Mouse (Mus musculus): ENCODE measurements around the gene Peg10. TPM values are rescaled to one million over a fixed set of nuclear protein-coding genes. Genes with fewer than 3 reads are reported as not detected.
A peak's percentile ranks its signal among the peaks of the same experiment; 100 is the strongest.
"Not testable (repeated sequence)": the region's sequence is repeated elsewhere in the genome, so short reads cannot be mapped to it uniquely, and the experiment has no call there.

The Peg10 gene
- polyA plus RNA-seq, 1 experiment from 2014 or later, result 22.3 TPM

DNA sequence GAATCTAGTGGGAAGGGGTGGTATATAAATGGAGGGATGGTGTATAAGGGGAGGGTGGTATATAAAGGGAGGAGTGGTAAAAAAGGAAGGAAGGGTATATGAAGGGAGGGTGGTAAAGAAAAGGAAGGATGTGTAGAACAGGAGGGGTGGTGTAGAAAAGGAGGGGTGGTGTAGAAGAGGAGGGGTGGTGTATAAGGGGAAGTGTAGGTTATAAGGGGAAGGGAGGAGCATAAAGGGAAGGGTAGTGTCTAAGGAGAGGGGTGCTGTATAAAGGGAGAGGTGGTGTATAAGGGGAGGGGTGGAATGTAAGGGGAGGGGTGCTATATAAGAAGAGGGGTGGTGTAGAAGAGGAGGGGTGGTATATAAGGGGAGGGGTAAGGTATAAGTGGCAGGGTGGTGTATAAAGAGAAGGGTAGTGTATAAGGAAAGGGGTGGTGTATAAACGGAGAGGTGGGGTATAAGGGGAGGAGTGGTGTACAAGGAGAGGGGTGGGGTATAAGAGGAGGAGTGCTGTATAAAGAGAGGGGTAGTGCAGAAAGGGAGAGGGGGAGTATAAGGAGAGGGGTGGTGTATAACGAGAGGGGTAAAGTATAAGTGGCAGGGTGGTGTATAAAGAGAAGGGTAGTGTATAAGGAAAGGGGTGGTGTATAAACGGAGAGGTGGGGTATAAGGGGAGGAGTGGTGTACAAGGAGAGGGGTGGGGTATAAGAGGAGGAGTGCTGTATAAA, 14.5 kb downstream of the Peg10 start:
- not testable (repeated sequence) for H3K27ac ChIP-seq (replicated peaks; ENCODE audit: low read depth, low read length); H3K27me3 ChIP-seq (replicated peaks; ENCODE audit: control insufficient read depth, insufficient read depth, low read length); H3K4me3 ChIP-seq (ENCODE audit: low read depth, low read length); H3K9me3 ChIP-seq (ENCODE audit: control insufficient read depth, low read length); DNase-seq (ENCODE audit: low spot score); H3K4me2 ChIP-seq (ENCODE audit: low read depth, low read length); H3K9ac ChIP-seq (ENCODE audit: low read depth, low read length); H3K36me3 ChIP-seq (ENCODE audit: control insufficient read depth, insufficient read depth, low read length); H3K4me1 ChIP-seq (ENCODE audit: control insufficient read depth, insufficient read depth, low read length)
- 35% methylated on average over 3 of the region's 3 CpGs for WGBS
- peak; percentile 38; the same call in 1 of the 2 replicates for ATAC-seq (ENCODE audit: low read depth)

DNA sequence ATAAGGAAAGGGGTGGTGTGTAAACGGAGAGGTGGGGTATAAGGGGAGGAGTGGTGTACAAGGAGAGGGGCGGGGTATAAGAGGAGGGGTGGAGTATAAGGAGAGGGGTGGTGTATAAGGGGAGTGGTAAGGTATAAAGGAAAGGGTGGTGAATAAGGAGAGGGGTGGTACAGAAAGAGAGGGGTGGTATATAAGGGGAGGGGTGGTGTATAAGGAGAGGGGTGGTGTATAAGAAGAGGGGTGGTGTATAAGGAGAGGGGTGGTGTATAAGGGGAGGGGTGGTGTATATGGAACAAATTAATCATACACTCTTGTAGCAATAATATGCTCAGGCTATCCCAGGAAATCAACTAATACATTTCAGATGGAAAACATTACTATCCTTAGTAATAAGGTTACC, 15.1 kb downstream of the Peg10 start:
- Histone ChIP-seq H3K36me3 (ENCODE audit: control insufficient read depth, insufficient read depth, low read length) (no peaks in the 10 kb centered on the region), H3K9ac (ENCODE audit: low read depth, low read length) (no peak overlapping the region), H3K27ac (replicated peaks; ENCODE audit: low read depth, low read length) (no peak overlapping the region), H3K4me1 (ENCODE audit: control insufficient read depth, insufficient read depth, low read length) (no peaks in the 10 kb centered on the region), H3K9me3 (ENCODE audit: control insufficient read depth, low read length) (no peaks in the 10 kb centered on the region), H3K27me3 (replicated peaks; ENCODE audit: control insufficient read depth, insufficient read depth, low read length) (no peaks in the 10 kb centered on the region), H3K4me2 (ENCODE audit: low read depth, low read length) (no peak overlapping the region), H3K4me3 (ENCODE audit: low read depth, low read length) (no peak overlapping the region)
- DNase-seq (ENCODE audit: low spot score) (no peak), ATAC-seq (ENCODE audit: low read depth) (peak; percentile 95)
- WGBS, result 38% methylated on average over 2 of the region's 2 CpGs

DNA sequence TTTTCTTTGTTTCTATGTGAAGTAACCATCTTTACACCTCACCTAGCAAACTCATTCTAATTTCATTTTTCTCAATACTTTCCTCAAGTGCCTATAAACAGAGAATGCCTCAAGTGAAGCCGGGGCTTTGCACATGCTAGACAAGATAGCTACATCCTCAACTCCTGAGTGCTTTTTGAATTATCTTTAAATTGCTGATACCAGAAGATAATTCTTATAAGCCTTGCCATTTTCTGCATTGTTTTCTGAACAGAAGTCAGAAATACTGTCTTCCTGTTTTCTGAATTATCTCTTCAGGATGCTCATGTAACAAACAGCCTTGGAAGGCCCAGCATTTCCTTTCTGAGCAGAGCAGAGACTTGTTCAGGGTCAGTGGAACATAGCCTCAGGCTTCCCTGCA, 49.2 kb downstream of the Peg10 start:
- Histone ChIP-seq H3K9me3 (ENCODE audit: control insufficient read depth, low read length) (no peaks in the 10 kb centered on the region), H3K9ac (ENCODE audit: low read depth, low read length) (no peak overlapping the region), H3K4me2 (ENCODE audit: low read depth, low read length) (no peak overlapping the region), H3K4me3 (ENCODE audit: low read depth, low read length) (no peak overlapping the region), H3K27ac (replicated peaks; ENCODE audit: low read depth, low read length) (no peak overlapping the region), H3K4me1 (ENCODE audit: control insufficient read depth, insufficient read depth, low read length) (no peaks in the 10 kb centered on the region), H3K27me3 (replicated peaks; ENCODE audit: control insufficient read depth, insufficient read depth, low read length) (no peaks in the 10 kb centered on the region), H3K36me3 (ENCODE audit: control insufficient read depth, insufficient read depth, low read length) (no peaks in the 10 kb centered on the region)
- ATAC-seq (ENCODE audit: low read depth) (no peak), DNase-seq (ENCODE audit: low spot score) (no peak)
- WGBS, result 97% methylated on average over 1 of the region's 1 CpGs

DNA sequence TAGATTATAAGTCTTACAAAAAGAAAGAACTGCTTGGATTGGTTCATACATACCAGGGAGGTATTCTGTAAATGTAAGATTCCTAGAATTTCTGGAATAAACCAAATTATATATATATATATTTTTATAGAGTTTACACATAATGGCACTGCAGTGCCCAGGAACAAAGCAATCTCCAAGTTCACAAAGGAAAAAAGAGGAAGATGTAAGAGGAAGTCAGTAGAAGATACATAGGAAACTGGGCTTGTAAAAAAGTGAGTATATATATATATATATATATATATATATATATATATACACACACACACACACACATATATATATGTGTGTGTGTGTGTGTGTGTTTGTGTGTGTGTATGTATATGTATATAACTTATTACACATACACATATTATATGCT, 50.2 kb downstream of the Peg10 start:
- not testable (repeated sequence) for H3K36me3 ChIP-seq (ENCODE audit: control insufficient read depth, insufficient read depth, low read length); H3K27ac ChIP-seq (replicated peaks; ENCODE audit: low read depth, low read length)

DNA sequence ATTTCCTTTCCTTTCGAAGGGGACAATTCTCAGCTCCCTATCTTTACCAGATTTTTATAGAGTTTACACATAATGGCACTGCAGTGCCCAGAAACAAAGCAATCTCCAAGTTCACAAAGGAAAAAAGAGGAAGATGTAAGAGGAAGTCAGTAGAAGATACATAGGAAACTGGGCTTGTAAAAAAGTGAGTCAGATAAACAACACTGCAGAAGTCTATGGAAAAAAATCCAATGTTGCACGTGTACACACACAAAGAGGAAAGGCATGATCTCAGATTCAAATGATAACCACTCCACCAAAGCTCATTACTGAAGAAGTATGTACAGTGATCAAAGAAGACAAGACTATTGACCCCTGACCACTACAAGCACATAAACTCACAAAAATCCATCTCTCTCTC, 51.3 kb downstream of the Peg10 start:
- no peak overlapping the region; the same call in 1 of the 2 replicates for H3K27ac ChIP-seq (replicated peaks; ENCODE audit: low read depth, low read length)

More for the DNA sequence above, 50.2 kb downstream of the Peg10 start:
- H3K4me1 ChIP-seq (ENCODE audit: control insufficient read depth, insufficient read depth, low read length); H3K4me3 ChIP-seq (ENCODE audit: low read depth, low read length); H3K27me3 ChIP-seq (replicated peaks; ENCODE audit: control insufficient read depth, insufficient read depth, low read length); ATAC-seq (ENCODE audit: low read depth); DNase-seq (ENCODE audit: low spot score); H3K4me2 ChIP-seq (ENCODE audit: low read depth, low read length); H3K9ac ChIP-seq (ENCODE audit: low read depth, low read length); H3K9me3 ChIP-seq (ENCODE audit: control insufficient read depth, low read length): not testable (repeated sequence)

DNA sequence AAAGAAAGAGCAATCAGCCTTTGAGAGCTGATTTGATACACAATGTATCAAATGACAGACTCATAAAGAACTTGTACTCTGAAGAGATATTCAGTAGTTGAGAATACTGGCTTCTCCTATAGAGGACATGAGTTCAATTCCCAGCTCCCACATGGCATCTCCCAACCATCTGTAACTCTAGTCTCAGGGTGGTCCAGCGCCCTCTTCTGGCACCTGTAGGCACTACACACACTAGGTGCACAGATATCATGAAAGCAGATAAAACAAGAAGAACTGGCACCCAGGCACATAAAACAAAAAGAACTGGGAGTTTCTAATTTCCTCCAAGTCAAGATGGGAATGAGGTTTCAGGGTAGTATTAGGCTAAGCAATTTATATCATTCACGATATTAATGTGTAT, 52.3 kb downstream of the Peg10 start:
- no peak overlapping the region for H3K4me3 ChIP-seq (ENCODE audit: low read depth, low read length)
- H3K36me3 ChIP-seq (ENCODE audit: control insufficient read depth, insufficient read depth, low read length), result no peaks in the 10 kb centered on the region
- H3K4me2 ChIP-seq (ENCODE audit: low read depth, low read length), result no peak overlapping the region
- no peaks in the 10 kb centered on the region for H3K4me1 ChIP-seq (ENCODE audit: control insufficient read depth, insufficient read depth, low read length)
- no peaks in the 10 kb centered on the region for H3K9me3 ChIP-seq (ENCODE audit: control insufficient read depth, low read length)
- no peaks in the 10 kb centered on the region for H3K27me3 ChIP-seq (replicated peaks; ENCODE audit: control insufficient read depth, insufficient read depth, low read length)
- no peak overlapping the region for H3K9ac ChIP-seq (ENCODE audit: low read depth, low read length)
- no peak overlapping the region for H3K27ac ChIP-seq (replicated peaks; ENCODE audit: low read depth, low read length)
- ATAC-seq (ENCODE audit: low read depth) (no peak), DNase-seq (ENCODE audit: low spot score) (no peak)
- WGBS, result 78% methylated on average over 2 of the region's 2 CpGs

More for the DNA sequence above, 51.3 kb downstream of the Peg10 start:
- H3K27me3 ChIP-seq (replicated peaks; ENCODE audit: control insufficient read depth, insufficient read depth, low read length), result no peaks in the 10 kb centered on the region
- H3K9me3 ChIP-seq (ENCODE audit: control insufficient read depth, low read length), result no peaks in the 10 kb centered on the region
- no peak overlapping the region for H3K4me2 ChIP-seq (ENCODE audit: low read depth, low read length)
- no peak overlapping the region for H3K4me3 ChIP-seq (ENCODE audit: low read depth, low read length)
- no peaks in the 10 kb centered on the region for H3K36me3 ChIP-seq (ENCODE audit: control insufficient read depth, insufficient read depth, low read length)
- ATAC-seq (ENCODE audit: low read depth), result no peak
- H3K9ac ChIP-seq (ENCODE audit: low read depth, low read length), result no peak overlapping the region
- WGBS, result 48% methylated on average over 2 of the region's 2 CpGs
- H3K4me1 ChIP-seq (ENCODE audit: control insufficient read depth, insufficient read depth, low read length), result no peaks in the 10 kb centered on the region
- no peak for DNase-seq (ENCODE audit: low spot score)

DNA sequence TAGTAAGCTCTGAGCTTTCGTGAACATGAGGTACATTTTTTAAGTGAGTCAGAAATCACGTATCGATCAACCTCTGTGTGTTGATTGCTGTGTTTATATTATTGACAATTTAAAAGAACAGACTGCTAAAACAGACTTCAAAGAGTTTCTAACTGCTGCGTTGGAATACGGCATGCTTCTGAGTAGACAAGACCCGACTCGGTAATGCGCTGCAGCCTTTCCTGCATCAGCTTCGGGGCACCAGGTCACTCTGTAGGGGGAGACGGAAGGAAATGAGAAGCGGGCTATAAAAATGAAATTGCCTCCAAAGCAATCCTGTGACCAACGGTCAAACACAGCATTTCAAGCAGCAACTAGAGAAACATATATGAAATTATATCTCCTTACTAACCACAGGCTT, 59.9 kb downstream of the Peg10 start:
- ATAC-seq (ENCODE audit: low read depth), result no peak
- no peaks in the 10 kb centered on the region for H3K9me3 ChIP-seq (ENCODE audit: control insufficient read depth, low read length)
- H3K36me3 ChIP-seq (ENCODE audit: control insufficient read depth, insufficient read depth, low read length), result no peaks in the 10 kb centered on the region
- no peak for DNase-seq (ENCODE audit: low spot score)
- H3K4me2 ChIP-seq (ENCODE audit: low read depth, low read length), result peak overlapping the region; percentile 18; the same call in 1 of the 2 replicates
- peaks cover 6% of the 10 kb centered on the region for H3K4me1 ChIP-seq (ENCODE audit: control insufficient read depth, insufficient read depth, low read length)
- no peaks in the 10 kb centered on the region for H3K27me3 ChIP-seq (replicated peaks; ENCODE audit: control insufficient read depth, insufficient read depth, low read length)
- no peak overlapping the region for H3K4me3 ChIP-seq (ENCODE audit: low read depth, low read length)
- H3K27ac ChIP-seq (replicated peaks; ENCODE audit: low read depth, low read length), result no peak overlapping the region
- 31% methylated on average over 12 of the region's 12 CpGs for WGBS
- no peak overlapping the region for H3K9ac ChIP-seq (ENCODE audit: low read depth, low read length)

Other genes starting within 250 kb of the Peg10 start
- 2,526 and 3,098 TPM in 2 replicates for gene Col1a2, start 242.5 kb upstream of the Peg10 start, polyA plus RNA-seq (2014; fragmentation: Nextera tagmentation; extraction: Ambion mirVana)
- 39.4 and 42.7 TPM in 2 replicates for gene Casd1, start 146.5 kb upstream of the Peg10 start, polyA plus RNA-seq (2014; fragmentation: Nextera tagmentation; extraction: Ambion mirVana)
- 67.1 and 69.8 TPM in 2 replicates for gene Sgce, start 99 bp upstream of the Peg10 start, polyA plus RNA-seq (2014; fragmentation: Nextera tagmentation; extraction: Ambion mirVana)
- 17.1 and 20.6 TPM in 2 replicates for gene Ppp1r9a, start 155.6 kb downstream of the Peg10 start, polyA plus RNA-seq (2014; fragmentation: Nextera tagmentation; extraction: Ambion mirVana)

Measured in embryonic facial prominence, embryonic 14.5 days (tissue).